Mouse (Mus musculus): ENCODE measurements at regions not wholly inside any gene's neighbourhood (a gene's known extent, or its start where the extent isn't known, plus 50 kb on each side); places are given as distances from the start of the nearest gene placed in this dataset.

GRCm38 (mm10) chr8:6645287-6645957, 1540.3 kb upstream of the Slc10a2 start:
- TF ChIP-seq CTCF (IDR thresholded peaks at IDR 0.05; ENCODE audit: insufficient read depth, low read length) (no peak), POLR2A (IDR thresholded peaks at IDR 0.05; ENCODE audit: borderline replicate concordance, extremely low read depth, low read depth, low read length) (no peak)

Data from lung, adult 2 months (tissue).